Mouse (Mus musculus) stomach, embryonic 16.5 days (tissue): ENCODE measurements around the gene Flg. TPM values are rescaled to one million over a fixed set of nuclear protein-coding genes. Genes with fewer than 3 reads are reported as not detected.

Experiments
- polyA plus RNA-seq: library from polyadenylated mRNA; unstranded; fragments of >200 nt; fragmentation: Nextera tagmentation; extraction: Ambion mirVana; gene quantifications from 2 replicates; pipeline ENCODE4 v1.2.1, GENCODE M21; 2015

Gene Flg
- polyA plus RNA-seq, 1 experiment from 2014 or later: 2.2 TPM

Other genes starting within 250 kb of the Flg start
- not detected in 2 replicates for gene Gm4858, start 204.7 kb upstream of the Flg start, polyA plus RNA-seq
- gene Crnn, start 128.7 kb upstream of the Flg start, polyA plus RNA-seq: 1.6 and 2.4 TPM in 2 replicates
- gene Flg2, start 76.2 kb upstream of the Flg start, polyA plus RNA-seq: not detected in 2 replicates
- gene Hrnr, start 46.2 kb downstream of the Flg start, polyA plus RNA-seq: 1.1 and 2.1 TPM in 2 replicates
- gene Rptn, start 120.2 kb downstream of the Flg start, polyA plus RNA-seq: 30.5 and 60.5 TPM in 2 replicates
- 2.4 and 2.6 TPM in 2 replicates for gene Tchh, start 168.8 kb downstream of the Flg start, polyA plus RNA-seq
- not detected in 2 replicates for gene Tchhl1, start 195.2 kb downstream of the Flg start, polyA plus RNA-seq
- 2,104 and 2,339 TPM in 2 replicates for gene S100a11, start 247.0 kb downstream of the Flg start, polyA plus RNA-seq